ENCODE assay signal across 15 mouse cellular contexts in the genomic region with DNA sequence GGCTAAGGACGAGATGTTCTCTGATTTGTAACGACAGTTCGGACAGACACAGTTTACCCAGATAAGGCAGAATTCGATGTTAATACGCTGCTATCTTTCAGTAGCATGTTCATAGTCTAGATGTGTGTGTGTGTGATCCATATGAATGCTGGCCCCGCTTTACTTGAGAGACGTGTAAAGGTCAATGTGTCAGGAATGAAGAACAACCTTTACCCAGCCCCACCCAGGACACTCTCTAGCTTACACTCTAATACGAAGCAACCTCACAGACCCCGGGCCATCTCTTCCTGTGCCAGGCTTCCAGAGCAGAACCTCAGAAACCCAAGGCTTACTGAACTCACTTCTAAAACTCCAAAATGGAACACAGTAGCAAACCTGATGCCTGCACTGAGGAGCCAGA. TPM values are rescaled to one million over a fixed set of nuclear protein-coding genes. Genes with fewer than 3 reads are reported as not detected.
"Had no signal": no experiment of that assay in that cellular context is flagged by ENCODE, and none has a peak within 500 bp of the region (broad histone marks: within the 10 kb centered on the region; RNA-seq: fewer than 3 reads in every experiment).

No protein-coding gene starts in this region.

- H3K27me3 ChIP-seq: midbrain, embryonic 13.5 days; neural tube, embryonic 15.5 days had no signal

- H3K36me3 ChIP-seq: limb, embryonic 10.5 days; midbrain, embryonic 13.5 days; neural tube, embryonic 15.5 days had no signal

- H3K27ac ChIP-seq: left cerebral cortex, adult 2 months; limb, embryonic 10.5 days; macrophage; midbrain, embryonic 13.5 days; neural tube, embryonic 15.5 days; stomach, postnatal 0 days had no signal

- H3K4me2 ChIP-seq: midbrain, embryonic 13.5 days; neural tube, embryonic 15.5 days had no signal

- DNase-seq: kidney, adult 18-20 months; kidney, postnatal 10 days; kidney, postnatal 4 days; lung, adult 2 months; right cerebral cortex, adult 18-20 months; right cerebral cortex, postnatal 25 days; thymus, postnatal 4 days had no signal

- ATAC-seq: lung, postnatal 0 days; midbrain, embryonic 13.5 days had no signal

- H3K9ac ChIP-seq: midbrain, embryonic 13.5 days; neural tube, embryonic 15.5 days had no signal

- H3K4me3 ChIP-seq: left cerebral cortex, adult 2 months; limb, embryonic 10.5 days; midbrain, embryonic 13.5 days; myocyte; neural tube, embryonic 15.5 days had no signal

- H3K9me3 ChIP-seq: limb, embryonic 10.5 days; midbrain, embryonic 13.5 days; neural tube, embryonic 15.5 days had no signal

RNA-seq across cellular contexts. Expression of gene Sult6b2, which starts 5.5 kb away (rescaled TPM):
- total RNA-seq: left cerebral cortex, adult 2 months had no signal
- polyA plus RNA-seq: limb, embryonic 10.5 days; lung, adult 2 months; lung, postnatal 0 days; macrophage; myocyte; stomach, postnatal 0 days had no signal
